Mouse (Mus musculus) Patski (cell line): Measurements from ENCODE around the gene Olfr597. TPM values are rescaled to one million over a fixed set of nuclear protein-coding genes. Genes with fewer than 3 reads are reported as not detected.
"Not testable (repeated sequence)": the region's sequence is repeated elsewhere in the genome, so short reads cannot be mapped to it uniquely, and the experiment has no call there.

Experiments used
- ATAC-seq: fragments of 100-300 bp; one replicate; pipeline ENCODE4 v1.8.0; 2021
- CTCF ChIA-PET: fragments of 350-600 bp; sonication (Branson Sonifier 250); formaldehyde crosslinking; loops from one replicate; lab custom pipeline; 2022; ENCODE audit warnings: inconsistent platforms; lab: Charles Lee
- POLR2A ChIA-PET: fragments of 350-600 bp; sonication (Branson Sonifier 250); formaldehyde crosslinking; loops from one replicate; lab custom pipeline; 2022; ENCODE audit warnings: antibody characterized with exemption, inconsistent platforms; lab: Charles Lee
- DNase-seq: peaks from one replicate; pipeline ENCODE4 v3.0.0-alpha.2; 2011; ENCODE audit warnings: low read depth, low spot score
- H3K27me3 ChIP-seq: fragments of 371-371 bp; one replicate; pipeline ENCODE4 v1.5.1; 2021
- CTCF ChIP-seq: fragments of 100-300 bp; IDR thresholded peaks from one replicate; pipeline ENCODE4 v1.5.1; 2021
- in situ Hi-C: fragments of 300-500 bp; cut with MboI; formaldehyde crosslinking; loops from 3 replicates; pipeline ENCODE4 v1.11.1; 2018; ENCODE audit warnings: low pct_unique_long_range_greater_than_20kb, mixed read lengths
- polyA plus RNA-seq: library from polyadenylated mRNA; unstranded; gene quantifications from one replicate; pipeline ENCODE4 v1.2.3, GENCODE M21; 2021

The Olfr597 gene
- not detected for polyA plus RNA-seq

DNA sequence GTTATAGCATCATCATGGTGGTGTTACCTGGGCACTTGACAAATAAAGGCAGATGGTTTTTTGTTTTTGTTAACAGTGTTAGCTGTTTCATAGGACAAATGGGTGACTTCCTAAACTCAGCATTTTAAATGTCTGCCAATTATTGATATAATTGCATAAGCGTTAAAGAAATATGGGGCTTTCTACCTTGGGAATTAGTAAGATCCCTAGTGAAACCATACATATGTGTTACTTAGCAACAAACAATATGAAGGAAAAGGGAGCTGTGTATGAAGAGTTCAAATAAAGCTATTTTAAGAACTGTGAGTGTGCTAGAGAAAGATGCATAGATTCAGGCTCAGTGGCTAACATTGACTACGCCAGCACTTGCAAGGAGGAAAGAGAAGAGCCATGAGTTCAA, at the start of gene Olfr597:
TSS of gene Olfr597 (plus strand) at position 301 of the 400 bp plus-strand sequence.
- DNase-seq, CTCF ChIA-PET, POLR2A ChIA-PET, ATAC-seq, H3K27me3 ChIP-seq: not testable (repeated sequence)
- in situ Hi-C loops: loop anchor here (5.0 kb wide), 1 partner anchor 56 kb away; no protein-coding TSS in a partner anchor

DNA sequence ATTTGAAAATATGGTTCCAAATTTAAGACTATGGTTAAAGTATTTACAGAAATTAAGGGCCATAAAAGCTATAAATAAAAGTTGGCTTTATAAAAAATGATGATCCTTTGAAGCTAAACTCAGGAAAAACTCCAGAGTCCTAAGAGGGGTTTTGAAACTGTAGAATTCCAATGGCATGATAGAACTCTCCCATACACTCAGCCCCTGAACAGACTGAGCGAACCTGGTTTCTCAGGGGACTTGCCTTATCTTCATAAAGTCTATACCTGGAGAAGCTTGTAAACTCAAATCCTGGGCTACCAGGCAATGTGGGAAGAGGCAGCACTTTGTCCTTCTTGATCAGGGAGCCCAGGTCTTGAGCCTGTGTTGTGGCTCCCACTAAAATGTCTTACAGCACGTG, 10.8 kb upstream of the Olfr597 start, which contains the start of gene Olfr596:
TSS of gene Olfr596 (plus strand) at position 301 of the 400 bp plus-strand sequence.
- CTCF ChIA-PET, DNase-seq, in situ Hi-C loops, ATAC-seq, H3K27me3 ChIP-seq, POLR2A ChIA-PET: not testable (repeated sequence)

DNA sequence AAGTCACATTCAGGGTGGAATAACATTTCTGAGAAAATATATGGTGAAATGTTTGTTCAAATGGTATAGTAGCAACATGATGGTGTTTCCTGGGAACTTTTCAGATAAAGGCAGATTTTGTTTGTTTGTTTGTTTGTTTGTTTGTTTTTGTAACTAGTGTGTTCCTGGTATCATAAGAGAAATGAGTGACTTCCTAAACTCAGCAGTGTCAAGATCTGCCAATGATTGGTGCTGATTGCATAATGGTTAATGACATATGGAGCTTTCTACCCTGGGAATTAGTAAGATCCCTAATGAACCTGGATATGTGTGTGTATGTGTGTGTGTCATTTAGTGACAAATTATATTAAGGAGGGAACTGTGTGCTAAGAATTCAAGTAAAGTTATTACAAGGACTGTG, 7.2 kb downstream of the Olfr597 start, which contains the start of gene Olfr598:
TSS of gene Olfr598 (plus strand) at position 301 of the 400 bp plus-strand sequence.
- ChIA-PET CTCF (no interaction called here), POLR2A (no interaction called here)
- in situ Hi-C loops: no loop called here
- no peaks in the 10 kb centered on the region for H3K27me3 ChIP-seq
- ATAC-seq: no peak
- no peak for TF ChIP-seq CTCF
- no peak for DNase-seq

- ATAC-seq (no peak), DNase-seq (no peak)
- H3K27me3 ChIP-seq: no peaks in the 10 kb centered on the region
- POLR2A ChIA-PET: no interaction called here
- in situ Hi-C loops: no loop called here
- CTCF ChIA-PET: no interaction called here
- no peak for TF ChIP-seq CTCF
Measured at GRCm38 (mm10) chr7:103335617-103336016, 19.5 kb downstream of the Olfr597 start, which contains the start of gene Olfr599. Olfr599 (plus strand) TSS chr7:103335917.

DNA sequence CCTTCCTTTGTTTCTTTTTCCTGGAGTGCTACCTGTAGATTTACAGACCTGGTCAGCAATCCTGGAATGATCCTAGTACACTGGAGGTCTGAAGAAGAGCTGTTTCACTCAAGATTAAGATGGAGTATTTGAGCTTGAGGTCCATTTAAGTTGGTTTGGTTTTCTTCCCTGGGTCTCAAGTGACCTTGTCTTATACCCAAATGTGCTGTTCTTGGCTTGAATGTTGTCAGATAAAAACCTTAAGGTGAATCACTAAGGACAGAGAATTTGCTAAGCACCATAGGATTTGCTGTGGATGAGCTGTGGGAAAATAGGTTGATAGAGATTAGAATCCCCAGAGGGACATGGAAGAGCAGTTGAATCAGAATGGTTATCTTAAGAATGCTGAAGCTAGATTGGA, 33.5 kb downstream of the Olfr597 start, which contains the start of gene Olfr600:
TSS of gene Olfr600 (minus strand) at position 101 of the 400 bp plus-strand sequence.
- ChIA-PET CTCF (no interaction called here), POLR2A (no interaction called here)
- no peaks in the 10 kb centered on the region for H3K27me3 ChIP-seq
- DNase-seq (no peak), ATAC-seq (no peak)
- in situ Hi-C loops: no loop called here
- no peak for TF ChIP-seq CTCF

DNA sequence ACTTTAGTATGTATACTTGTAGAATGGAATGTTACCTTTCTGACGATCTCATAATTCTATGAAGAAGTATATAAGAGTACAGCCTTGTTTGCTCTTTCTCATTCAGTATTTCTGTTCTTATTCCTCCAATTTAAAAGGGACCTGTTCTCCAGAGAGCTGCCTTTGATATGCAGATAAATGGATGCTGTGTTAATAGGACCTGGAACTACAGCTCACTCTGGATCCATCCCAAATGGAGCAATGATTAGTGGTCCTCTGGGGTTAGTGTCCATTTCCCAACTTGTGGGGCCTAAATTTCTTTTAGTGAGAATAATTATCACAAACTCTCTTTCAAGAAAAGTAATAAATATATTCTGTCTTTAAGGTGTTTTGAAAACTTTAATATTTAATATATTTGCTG, 46.4 kb downstream of the Olfr597 start, which contains the start of gene Olfr601:
TSS of gene Olfr601 (minus strand) at position 101 of the 400 bp plus-strand sequence.
- POLR2A ChIA-PET: no interaction called here
- in situ Hi-C loops: no loop called here
- CTCF ChIA-PET: no interaction called here
- no peak for TF ChIP-seq CTCF
- ATAC-seq: no peak
- no peak for DNase-seq
- no peaks in the 10 kb centered on the region for H3K27me3 ChIP-seq

Other genes starting within 250 kb of the Olfr597 start
- not detected for gene Olfr584, start 234.4 kb upstream of the Olfr597 start, polyA plus RNA-seq
- gene Olfr585, start 218.6 kb upstream of the Olfr597 start, polyA plus RNA-seq: not detected
- gene Olfr586, start 190.7 kb upstream of the Olfr597 start, polyA plus RNA-seq: not detected
- gene Olfr588-ps1, start 175.4 kb upstream of the Olfr597 start, polyA plus RNA-seq: not detected
- not detected for gene Olfr589, start 160.0 kb upstream of the Olfr597 start, polyA plus RNA-seq
- gene Olfr591, start 138.0 kb upstream of the Olfr597 start, polyA plus RNA-seq: not detected
- not detected for gene Olfr592, start 131.5 kb upstream of the Olfr597 start, polyA plus RNA-seq
- gene Olfr593, start 104.5 kb upstream of the Olfr597 start, polyA plus RNA-seq: not detected
- not detected for gene Olfr594, start 99.3 kb upstream of the Olfr597 start, polyA plus RNA-seq
- gene Usp17ld, start 63.8 kb upstream of the Olfr597 start, polyA plus RNA-seq: not detected
- not detected for gene Olfr596, start 10.7 kb upstream of the Olfr597 start, polyA plus RNA-seq
- gene Olfr598, start 7.3 kb downstream of the Olfr597 start, polyA plus RNA-seq: not detected
- not detected for gene Olfr599, start 19.6 kb downstream of the Olfr597 start, polyA plus RNA-seq
- not detected for gene Olfr600, start 33.4 kb downstream of the Olfr597 start, polyA plus RNA-seq
- gene Olfr601, start 46.3 kb downstream of the Olfr597 start, polyA plus RNA-seq: not detected
- gene Olfr603, start 69.9 kb downstream of the Olfr597 start, polyA plus RNA-seq: not detected
- gene Usp17lc, start 98.8 kb downstream of the Olfr597 start, polyA plus RNA-seq: not detected
- not detected for gene Olfr605, start 129.1 kb downstream of the Olfr597 start, polyA plus RNA-seq
- not detected for gene Olfr606, start 132.7 kb downstream of the Olfr597 start, polyA plus RNA-seq
- not detected for gene Olfr607, start 147.8 kb downstream of the Olfr597 start, polyA plus RNA-seq
- gene Olfr608, start 153.6 kb downstream of the Olfr597 start, polyA plus RNA-seq: not detected
- gene Olfr609, start 181.7 kb downstream of the Olfr597 start, polyA plus RNA-seq: not detected
- not detected for gene Olfr610, start 195.8 kb downstream of the Olfr597 start, polyA plus RNA-seq
- gene Olfr611, start 204.5 kb downstream of the Olfr597 start, polyA plus RNA-seq: not detected
- gene Olfr612, start 226.4 kb downstream of the Olfr597 start, polyA plus RNA-seq: not detected
- gene Olfr613, start 231.8 kb downstream of the Olfr597 start, polyA plus RNA-seq: 0.42 TPM
- not detected for gene Olfr615, start 239.8 kb downstream of the Olfr597 start, polyA plus RNA-seq